Mouse (Mus musculus): Measurements from ENCODE around the gene Nedd4.

Nedd4 gene

GRCm38 (mm10) chr9:72791213-72791582 is 129.1 kb downstream of the Nedd4 start:
- DNase-seq (ENCODE audit: low read depth, low spot score): no peak

GRCm38 (mm10) chr9:72791681-72792080 is 129.5 kb downstream of the Nedd4 start:
- no peak for DNase-seq (ENCODE audit: low read depth, low spot score)

DNA sequence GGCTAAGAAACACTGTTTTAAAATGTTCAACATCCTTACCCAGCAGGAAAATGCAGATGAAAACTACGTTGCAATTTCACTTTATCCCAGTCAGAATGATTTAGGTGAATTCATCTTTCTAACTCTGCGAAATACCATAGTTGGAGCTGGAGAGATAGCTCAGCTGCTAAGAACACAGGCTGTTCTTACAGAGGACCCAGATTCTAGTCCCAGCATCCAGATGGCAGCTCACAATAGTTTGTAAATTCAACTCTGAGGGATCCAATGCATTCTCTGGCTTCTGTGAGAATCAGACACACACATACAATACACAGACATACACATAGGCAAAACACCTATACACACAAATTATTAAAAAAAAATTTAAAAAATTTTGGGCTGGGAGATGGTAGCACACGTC is 133.1 kb downstream of the Nedd4 start:
- no peak for DNase-seq (ENCODE audit: low read depth, low spot score)

DNA sequence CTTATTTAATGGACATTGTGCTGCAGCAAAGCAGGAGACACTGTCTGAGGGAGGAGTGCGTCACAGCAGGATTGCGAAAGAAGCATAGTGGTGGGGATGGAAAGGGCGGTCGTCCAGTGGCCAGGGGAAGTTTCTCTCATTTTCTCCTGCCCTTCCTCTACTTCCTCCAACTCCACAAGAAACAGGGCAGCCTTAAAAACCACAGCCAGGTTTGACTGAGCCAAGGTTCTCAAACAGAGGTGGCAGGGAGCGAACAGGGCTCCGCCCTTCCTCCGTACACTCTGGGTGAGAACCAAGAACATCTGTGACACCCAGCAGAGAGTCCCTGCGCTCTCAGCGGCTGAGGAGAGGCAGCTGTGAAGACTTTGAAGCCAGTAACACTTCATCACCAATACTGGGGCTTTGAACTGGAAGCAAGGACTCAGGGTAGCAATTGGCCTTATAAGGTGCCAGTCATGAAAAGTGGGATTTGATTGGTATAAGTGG is 135.0 kb downstream of the Nedd4 start:
- no peak for DNase-seq (ENCODE audit: low read depth, low spot score)
